Mouse (Mus musculus) hindbrain, embryonic 14.5 days (tissue): ENCODE results near the gene Cyba. TPM values are rescaled to one million over a fixed set of nuclear protein-coding genes. Genes with fewer than 3 reads are reported as not detected.

Source experiments
- ATAC-seq: fragments of 200-750 bp; cut with Nextera tagmentation; 2 replicates; pipeline ENCODE4 v1.8.0; 2017; ENCODE audit warnings: moderate number of reproducible peaks, mild to moderate bottlenecking, moderate TSS enrichment, moderate library complexity; ENCODE audit not compliant: low FRiP score
- DNase-seq: peaks from one replicate; pipeline ENCODE4 v3.0.0-alpha.2; 2015; ENCODE audit warnings: low spot score
- H3K27ac ChIP-seq: fragments of 300-500 bp; sonication (generic); 2 replicates; pipeline ENCODE4 v1.5.1; 2014; ENCODE audit warnings: mild to moderate bottlenecking, moderate library complexity
- H3K27me3 ChIP-seq: fragments of 300-500 bp; sonication (generic); 2 replicates; pipeline ENCODE4 v1.6.1; 2014; ENCODE audit warnings: mild to moderate bottlenecking, low read length, mixed read lengths; ENCODE audit not compliant: control insufficient read depth, insufficient read depth
- H3K36me3 ChIP-seq: fragments of 300-500 bp; sonication (generic); replicated peaks from 2 replicates; pipeline ENCODE4 v1.6.1; 2014; ENCODE audit not compliant: control insufficient read depth, insufficient read depth
- H3K4me1 ChIP-seq: fragments of 300-500 bp; sonication (generic); replicated peaks from 2 replicates; pipeline ENCODE4 v1.6.1; 2014; ENCODE audit warnings: antibody characterized with exemption, low read length, mixed read lengths; ENCODE audit not compliant: control insufficient read depth, insufficient read depth
- H3K4me2 ChIP-seq: fragments of 300-500 bp; sonication (generic); replicated peaks from 2 replicates; pipeline ENCODE4 v1.6.1; 2014; ENCODE audit warnings: mild to moderate bottlenecking, moderate library complexity
- H3K4me3 ChIP-seq: fragments of 300-500 bp; sonication (generic); replicated peaks from 2 replicates; pipeline ENCODE4 v1.5.1; 2014; ENCODE audit warnings: mild to moderate bottlenecking, low read length
- H3K9ac ChIP-seq: fragments of 300-500 bp; sonication (generic); 2 replicates; pipeline ENCODE4 v1.6.1; 2014
- H3K9me3 ChIP-seq: fragments of 300-500 bp; sonication (generic); 2 replicates; pipeline ENCODE4 v1.6.1; 2016; ENCODE audit warnings: low read length; ENCODE audit not compliant: control insufficient read depth
- WGBS: fragments of 180-500 bp; shearing (Covaris S2); extraction: QIAGEN DNeasy Blood & Tissue Kit; methylation state at CpG from one replicate; pipeline ENCODE4 v1.1.7; 2014; 5-methylcytosine and 5-hydroxymethylcytosine counted together
- microRNA-seq: library from miRNA; unstranded; fragments of <30 nt; microRNA quantifications from one replicate; pipeline ENCODE4, GENCODE M21; 2016
- polyA plus RNA-seq: library from polyadenylated mRNA; unstranded; fragments of >200 nt; fragmentation: Nextera tagmentation; extraction: Ambion mirVana; gene quantifications from 2 replicates; pipeline ENCODE4 v1.2.1, GENCODE M21; 2014

Cyba gene
- polyA plus RNA-seq, 1 experiment from 2014 or later = 44.3 TPM

- peak; percentile 100 for DNase-seq
- peak within 1 kb of the TSS; percentile 78 for H3K4me3 ChIP-seq
- no peaks in the 10 kb centered on the region for H3K9me3 ChIP-seq
- peak within 1 kb of the TSS; percentile 88 for H3K4me2 ChIP-seq
- no peaks in the 10 kb centered on the region for H3K27me3 ChIP-seq
- peak within 1 kb of the TSS; percentile 91 for H3K27ac ChIP-seq
- peak within 1 kb of the TSS; percentile 74 for H3K9ac ChIP-seq
- peaks cover 19% of the 10 kb centered on the region for H3K36me3 ChIP-seq
- H3K4me1 ChIP-seq = peaks cover 19% of the 10 kb centered on the region
- peak; percentile 94 for ATAC-seq
- WGBS = under 1% methylated on average over 90 of the region's 107 CpGs
Measured at GRCm38 (mm10) chr8:122376365-122377231, 56.1 kb downstream of the Cyba start, which contains the start of gene Zc3h18. Gene Zc3h18, plus strand, starts transcription at chr8:122376609.

- DNase-seq (no peak), ATAC-seq (peak; percentile 10; the same call in 1 of the 2 replicates)
- Histone ChIP-seq H3K36me3 (peaks cover 16% of the 10 kb centered on the region), H3K9me3 (no peaks in the 10 kb centered on the region), H3K4me2 (peak overlapping the region; percentile 68), H3K4me3 (peak overlapping the region; percentile 78), H3K27me3 (no peaks in the 10 kb centered on the region), H3K4me1 (peaks cover 19% of the 10 kb centered on the region), H3K9ac (peak overlapping the region; percentile 63), H3K27ac (peak overlapping the region; percentile 72)
- 29% methylated on average over 13 of the region's 13 CpGs for WGBS
Measured at GRCm38 (mm10) chr8:122375751-122376364, 56.9 kb downstream of the Cyba start.

DNA sequence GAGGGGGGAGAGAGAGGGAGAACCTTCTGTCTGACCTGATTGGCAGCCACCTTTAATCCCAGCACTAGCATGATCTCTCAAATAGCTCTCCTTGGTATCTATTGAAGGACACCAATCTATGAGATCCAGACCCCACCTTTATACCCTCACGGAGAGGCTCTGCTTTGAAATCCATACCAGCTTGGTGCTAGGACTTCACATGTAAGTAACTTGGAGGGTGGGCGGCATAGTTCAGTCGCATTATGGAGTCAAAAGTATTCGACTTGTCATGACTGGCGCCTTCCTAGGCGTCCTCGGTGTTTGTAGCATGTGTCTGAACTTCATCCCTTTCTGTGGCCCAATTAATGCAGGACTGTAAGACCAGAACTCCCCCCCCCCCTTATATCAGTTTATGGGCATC lies 57.4 kb downstream of the Cyba start:
- ATAC-seq (no peak), DNase-seq (no peak)
- Histone ChIP-seq H3K27me3 (no peaks in the 10 kb centered on the region), H3K4me2 (no peak overlapping the region; the same call in 1 of the 2 replicates), H3K9me3 (no peaks in the 10 kb centered on the region), H3K9ac (no peak overlapping the region), H3K4me3 (no peak overlapping the region), H3K4me1 (peaks cover 19% of the 10 kb centered on the region), H3K36me3 (peaks cover 10% of the 10 kb centered on the region), H3K27ac (no peak overlapping the region)
- 95% methylated on average over 7 of the region's 7 CpGs for WGBS

Small RNAs within 50 kb of the gene (microRNA-seq; reads per million reads assigned to microRNA genes)
- not detected for gene Gm24366

Other genes with a start within 250 kb of the Cyba start
- gene Zfpm1, start 150.8 kb downstream of the Cyba start, polyA plus RNA-seq = 1.8 and 2.0 TPM in 2 replicates
- 0.21 TPM in 1 of 2 replicates, not detected in the other for gene Trhr2, start 72.2 kb downstream of the Cyba start, polyA plus RNA-seq
- 22.9 and 23.4 TPM in 2 replicates for gene Zc3h18, start 56.3 kb downstream of the Cyba start, polyA plus RNA-seq
- gene Il17c, start 10.9 kb downstream of the Cyba start, polyA plus RNA-seq = not detected in 2 replicates
- 61.3 and 75.6 TPM in 2 replicates for gene Mvd, start 10.5 kb upstream of the Cyba start, polyA plus RNA-seq
- not detected in 2 replicates for gene Snai3, start 27.8 kb upstream of the Cyba start, polyA plus RNA-seq
- 31.6 and 32.6 TPM in 2 replicates for gene Rnf166, start 43.1 kb upstream of the Cyba start, polyA plus RNA-seq
- 77.8 and 80.2 TPM in 2 replicates for gene Ctu2, start 43.2 kb upstream of the Cyba start, polyA plus RNA-seq
- gene Piezo1, start 118.4 kb upstream of the Cyba start, polyA plus RNA-seq = 3.1 and 3.7 TPM in 2 replicates
- 6.2 and 8.1 TPM in 2 replicates for gene Cdt1, start 135.1 kb upstream of the Cyba start, polyA plus RNA-seq
- 183 and 187 TPM in 2 replicates for gene Aprt, start 144.0 kb upstream of the Cyba start, polyA plus RNA-seq
- 5.8 and 6.0 TPM in 2 replicates for gene Galns, start 178.5 kb upstream of the Cyba start, polyA plus RNA-seq
- gene Trappc2l, start 178.7 kb upstream of the Cyba start, polyA plus RNA-seq = 118 and 130 TPM in 2 replicates
- not detected in 2 replicates for gene Pabpn1l, start 189.8 kb upstream of the Cyba start, polyA plus RNA-seq